Mouse (Mus musculus) intestine, postnatal 0 days (tissue): ENCODE measurements around the gene Tbcd. TPM values are rescaled to one million over a fixed set of nuclear protein-coding genes. Genes with fewer than 3 reads are reported as not detected.
"Not testable (repeated sequence)": the region's sequence is repeated elsewhere in the genome, so short reads cannot be mapped to it uniquely, and the experiment has no call there.

ENCODE experiments used
- ATAC-seq: fragments of 200-750 bp; cut with Nextera tagmentation; 2 replicates; pipeline ENCODE4 v1.8.0; 2017; ENCODE audit warnings: mild to moderate bottlenecking, moderate TSS enrichment, moderate library complexity
- H3K27ac ChIP-seq: fragments of 300-500 bp; sonication (generic); 2 replicates; pipeline ENCODE4 v1.5.1; 2014; ENCODE audit warnings: mild to moderate bottlenecking, low read depth, low read length, moderate library complexity
- H3K27me3 ChIP-seq: fragments of 300-500 bp; sonication (generic); replicated peaks from 2 replicates; pipeline ENCODE4 v1.6.1; 2014; ENCODE audit warnings: low read length, mixed read lengths; ENCODE audit not compliant: control insufficient read depth, insufficient read depth
- H3K36me3 ChIP-seq: fragments of 300-500 bp; sonication (generic); 2 replicates; pipeline ENCODE4 v1.6.1; 2014; ENCODE audit warnings: mild to moderate bottlenecking, moderate library complexity; ENCODE audit not compliant: control insufficient read depth, insufficient read depth
- H3K4me1 ChIP-seq: fragments of 300-500 bp; sonication (generic); replicated peaks from 2 replicates; pipeline ENCODE4 v1.6.1; 2014; ENCODE audit warnings: antibody characterized with exemption, low read length, mixed read lengths; ENCODE audit not compliant: control insufficient read depth, insufficient read depth
- H3K4me2 ChIP-seq: fragments of 300-500 bp; sonication (generic); replicated peaks from 2 replicates; pipeline ENCODE4 v1.6.1; 2014; ENCODE audit warnings: low read depth, mild to moderate bottlenecking, moderate library complexity
- H3K4me3 ChIP-seq: fragments of 300-500 bp; sonication (generic); 2 replicates; pipeline ENCODE4 v1.5.1; 2014; ENCODE audit warnings: low read depth, low read length
- H3K9ac ChIP-seq: fragments of 300-500 bp; sonication (generic); 2 replicates; pipeline ENCODE4 v1.6.1; 2014; ENCODE audit warnings: mild to moderate bottlenecking, low read depth, low read length
- H3K9me3 ChIP-seq: fragments of 300-500 bp; sonication (generic); 2 replicates; pipeline ENCODE4 v1.6.1; 2016; ENCODE audit warnings: mixed run types; ENCODE audit not compliant: control insufficient read depth
- CTCF ChIP-seq: sonication (generic); IDR thresholded peaks from 2 replicates; pipeline ENCODE4 v1.5.1; 2016; ENCODE audit warnings: low read depth, mild to moderate bottlenecking, control low read depth, antibody characterized with exemption, moderate library complexity
- WGBS: fragments of 180-500 bp; shearing (Covaris S2); extraction: QIAGEN DNeasy Blood & Tissue Kit; methylation state at CpG from one replicate; pipeline ENCODE4 v1.1.7; 2014; 5-methylcytosine and 5-hydroxymethylcytosine counted together
- polyA plus RNA-seq: library from polyadenylated mRNA; unstranded; fragments of >200 nt; fragmentation: Nextera tagmentation; extraction: Ambion mirVana; gene quantifications from 2 replicates; pipeline ENCODE4 v1.2.1, GENCODE M21; 2015

Tbcd gene
- polyA plus RNA-seq, 1 experiment from 2014 or later: 29.9 TPM

DNA sequence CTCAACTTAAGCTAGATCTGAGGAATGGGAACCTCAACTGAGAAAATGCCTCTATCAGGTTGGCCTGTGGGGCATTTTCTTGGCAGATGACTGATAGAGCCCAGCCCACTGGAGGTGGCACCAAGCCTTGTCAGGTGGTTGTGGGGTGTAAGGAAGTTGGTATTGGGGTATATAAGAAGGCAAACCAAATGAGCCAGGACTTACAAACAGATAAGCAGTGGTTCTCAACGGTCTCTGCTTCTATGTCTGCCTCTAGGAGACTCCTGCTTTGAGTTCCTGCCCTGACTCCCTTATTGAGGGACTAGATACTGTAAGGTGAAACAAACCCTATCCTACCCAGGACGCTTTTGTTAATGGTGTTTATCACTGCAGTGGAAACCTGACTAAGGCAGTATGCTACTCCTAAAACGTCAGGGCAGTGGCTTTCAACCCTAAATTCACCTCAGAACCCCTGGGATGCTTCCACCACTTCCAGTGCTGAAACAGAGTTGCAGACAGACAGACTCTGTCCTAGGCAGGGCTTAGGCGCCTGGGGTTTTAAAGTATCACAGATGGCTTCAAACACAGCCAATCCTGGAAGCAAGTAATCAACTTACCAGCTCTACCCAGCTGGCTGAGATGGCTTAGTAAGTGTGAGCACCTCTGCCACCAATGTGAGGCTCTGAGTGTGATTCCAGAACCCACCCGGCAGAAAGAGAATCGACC, 204.2 kb downstream of the Tbcd start:
- no peak for TF ChIP-seq CTCF
- H3K4me1 ChIP-seq: no peaks in the 10 kb centered on the region
- no peak overlapping the region for H3K9ac ChIP-seq
- H3K27me3 ChIP-seq: no peaks in the 10 kb centered on the region
- WGBS: 85% methylated on average over 6 of the region's 6 CpGs
- H3K4me2 ChIP-seq: no peak overlapping the region
- no peak overlapping the region for H3K4me3 ChIP-seq
- no peaks in the 10 kb centered on the region for H3K9me3 ChIP-seq
- ATAC-seq: no peak
- peaks cover 3% of the 10 kb centered on the region for H3K36me3 ChIP-seq
- H3K27ac ChIP-seq: no peak overlapping the region

GRCm38 (mm10) chr11:121658151-121658550, 206.4 kb downstream of the Tbcd start:
- Histone ChIP-seq H3K9me3 (no peaks in the 10 kb centered on the region), H3K4me2 (no peak overlapping the region), H3K9ac (no peak overlapping the region), H3K27me3 (no peaks in the 10 kb centered on the region), H3K27ac (no peak overlapping the region), H3K36me3 (peaks cover 5% of the 10 kb centered on the region; the same call in 1 of the 2 replicates), H3K4me1 (no peaks in the 10 kb centered on the region), H3K4me3 (no peak overlapping the region)
- no peak for ATAC-seq
- WGBS: 22% methylated on average over 1 of the region's 1 CpGs
- peak; percentile 65 for TF ChIP-seq CTCF

- not testable (repeated sequence) for H3K4me3 ChIP-seq, H3K9me3 ChIP-seq, H3K27me3 ChIP-seq, H3K4me2 ChIP-seq, H3K9ac ChIP-seq, H3K4me1 ChIP-seq, ATAC-seq, H3K27ac ChIP-seq, H3K36me3 ChIP-seq
- 96% methylated on average over 2 of the region's 2 CpGs for WGBS
These were observed 208.9 kb downstream of the Tbcd start for GRCm38 (mm10) chr11:121660604-121661003.

GRCm38 (mm10) chr11:121661116-121661515, 209.4 kb downstream of the Tbcd start:
- no peak overlapping the region for H3K4me2 ChIP-seq
- peaks cover 5% of the 10 kb centered on the region; the same call in 1 of the 2 replicates for H3K36me3 ChIP-seq
- H3K4me3 ChIP-seq: no peak overlapping the region
- no peaks in the 10 kb centered on the region for H3K4me1 ChIP-seq
- H3K9ac ChIP-seq: no peak overlapping the region
- no peaks in the 10 kb centered on the region for H3K27me3 ChIP-seq
- H3K9me3 ChIP-seq: no peaks in the 10 kb centered on the region
- no peak for ATAC-seq
- TF ChIP-seq CTCF: no peak
- no peak overlapping the region; the same call in 1 of the 2 replicates for H3K27ac ChIP-seq
- WGBS: 47% methylated on average over 2 of the region's 2 CpGs

Other genes starting within 250 kb of the Tbcd start
- 7.3 and 8.4 TPM in 2 replicates for gene Hexdc, start 247.5 kb upstream of the Tbcd start, polyA plus RNA-seq
- 33.7 and 34.8 TPM in 2 replicates for gene Ogfod3, start 247.2 kb upstream of the Tbcd start, polyA plus RNA-seq
- 21.0 and 23.2 TPM in 2 replicates for gene Cybc1, start 222.6 kb upstream of the Tbcd start, polyA plus RNA-seq
- gene Narf, start 214.7 kb upstream of the Tbcd start, polyA plus RNA-seq: 13.5 and 13.9 TPM in 2 replicates
- gene Foxk2, start 192.0 kb upstream of the Tbcd start, polyA plus RNA-seq: 3.7 TPM in 2 replicates
- gene Wdr45b, start 97.5 kb upstream of the Tbcd start, polyA plus RNA-seq: 47.0 and 47.9 TPM in 2 replicates
- 2.2 and 3.4 TPM in 2 replicates for gene Rab40b, start 63.7 kb upstream of the Tbcd start, polyA plus RNA-seq
- gene Fn3krp, start 30.5 kb upstream of the Tbcd start, polyA plus RNA-seq: 3.4 and 3.5 TPM in 2 replicates
- 0.51 and 0.60 TPM in 2 replicates for gene Fn3k, start 17.0 kb upstream of the Tbcd start, polyA plus RNA-seq
- 0.24 and 0.26 TPM in 2 replicates for gene Zfp750, start 67.4 kb downstream of the Tbcd start, polyA plus RNA-seq
- 3.2 and 3.7 TPM in 2 replicates for gene B3gntl1, start 221.2 kb downstream of the Tbcd start, polyA plus RNA-seq
- gene Metrnl, start 249.6 kb downstream of the Tbcd start, polyA plus RNA-seq: 50.2 and 50.9 TPM in 2 replicates